Mouse (Mus musculus) midbrain, embryonic 15.5 days (tissue): ENCODE results near the gene Fanci. TPM values are rescaled to one million over a fixed set of nuclear protein-coding genes. Genes with fewer than 3 reads are reported as not detected.

Experiments used
- ATAC-seq: fragments of 200-750 bp; cut with Nextera tagmentation; replicated peaks from 2 replicates; pipeline ENCODE4 v1.8.0; 2017; ENCODE audit warnings: moderate TSS enrichment
- H3K27ac ChIP-seq: fragments of 300-500 bp; sonication (generic); 2 replicates; pipeline ENCODE4 v1.5.1; 2015; ENCODE audit warnings: mild to moderate bottlenecking, inconsistent platforms
- H3K27me3 ChIP-seq: fragments of 300-500 bp; sonication (generic); replicated peaks from 2 replicates; pipeline ENCODE4 v1.6.1; 2015; ENCODE audit warnings: inconsistent platforms
- H3K36me3 ChIP-seq: fragments of 300-500 bp; sonication (generic); replicated peaks from 2 replicates; pipeline ENCODE4 v1.6.1; 2015; ENCODE audit warnings: inconsistent platforms
- H3K4me1 ChIP-seq: fragments of 300-500 bp; sonication (generic); 2 replicates; pipeline ENCODE4 v1.6.1; 2015; ENCODE audit warnings: inconsistent platforms
- H3K4me2 ChIP-seq: fragments of 300-500 bp; sonication (generic); 2 replicates; pipeline ENCODE4 v1.6.1; 2015; ENCODE audit warnings: inconsistent platforms, mild to moderate bottlenecking, moderate library complexity
- H3K4me3 ChIP-seq: fragments of 300-500 bp; sonication (generic); 2 replicates; pipeline ENCODE4 v1.5.1; 2015; ENCODE audit warnings: mild to moderate bottlenecking, inconsistent platforms
- H3K9ac ChIP-seq: fragments of 300-500 bp; sonication (generic); 2 replicates; pipeline ENCODE4 v1.6.1; 2015; ENCODE audit warnings: mild to moderate bottlenecking, inconsistent platforms
- H3K9me3 ChIP-seq: fragments of 300-500 bp; sonication (generic); 2 replicates; pipeline ENCODE4 v1.6.1; 2016; ENCODE audit warnings: inconsistent platforms
- WGBS: fragments of 180-500 bp; shearing (Covaris S2); methylation state at CpG from one replicate; pipeline ENCODE4 v1.1.7; 2015; ENCODE audit warnings: mixed read lengths; 5-methylcytosine and 5-hydroxymethylcytosine counted together
- polyA plus RNA-seq: library from polyadenylated mRNA; unstranded; fragments of >200 nt; fragmentation: Nextera tagmentation; extraction: Ambion mirVana; gene quantifications from 2 replicates; pipeline ENCODE4 v1.2.1, GENCODE M21; 2015

The Fanci gene
- 1.9 and 2.1 TPM in 2 replicates for polyA plus RNA-seq

DNA sequence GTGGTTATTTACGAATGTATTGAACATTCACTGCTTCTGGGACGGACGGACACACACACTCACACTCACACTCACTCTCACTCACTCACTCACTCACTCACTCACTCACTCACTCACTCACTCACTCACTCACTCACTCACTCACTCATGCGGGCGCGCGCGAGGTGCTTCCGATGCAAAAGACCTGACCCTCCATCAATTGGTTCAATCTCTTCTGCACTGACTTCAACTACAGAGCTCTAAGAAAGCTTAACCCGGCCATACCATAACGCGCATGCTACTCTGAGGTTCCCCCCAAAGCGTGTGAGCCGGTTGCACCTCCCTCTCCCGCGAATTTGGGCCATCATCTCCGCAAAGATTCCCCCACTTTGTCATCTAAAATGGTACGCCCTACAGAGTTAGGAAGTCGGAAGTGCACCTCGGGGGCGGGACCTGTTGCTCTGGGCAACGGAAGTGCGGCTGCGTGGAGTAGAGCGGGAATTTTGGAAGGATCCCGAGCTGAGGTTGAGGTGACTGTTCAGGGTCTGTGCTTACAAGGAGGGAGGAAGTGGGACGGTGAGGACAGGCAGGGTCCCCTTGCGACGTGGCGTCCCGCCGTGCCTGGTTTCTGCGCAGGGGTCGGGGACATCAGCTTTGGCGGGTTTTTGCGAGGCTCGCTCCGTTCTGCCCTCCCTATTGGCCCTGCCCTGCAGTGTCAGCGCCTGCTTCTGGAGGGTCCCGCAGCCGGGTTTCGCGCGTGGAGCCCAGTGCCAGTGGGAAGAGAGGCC, at the start of gene Fanci:
Fanci (plus strand) TSS at position 47 of the 767 bp plus-strand sequence.
- H3K4me1 ChIP-seq: peaks cover 11% of the 10 kb centered on the region
- WGBS: under 1% methylated on average over 44 of the region's 44 CpGs
- peak within 1 kb of the TSS; percentile 75 for H3K9ac ChIP-seq
- no peaks in the 10 kb centered on the region for H3K27me3 ChIP-seq
- H3K36me3 ChIP-seq: no peaks in the 10 kb centered on the region
- H3K9me3 ChIP-seq: no peaks in the 10 kb centered on the region
- peak within 1 kb of the TSS; percentile 65 for H3K4me3 ChIP-seq
- H3K27ac ChIP-seq: peak within 1 kb of the TSS; percentile 90
- ATAC-seq: peak; percentile 96
- peak within 1 kb of the TSS; percentile 98 for H3K4me2 ChIP-seq

DNA sequence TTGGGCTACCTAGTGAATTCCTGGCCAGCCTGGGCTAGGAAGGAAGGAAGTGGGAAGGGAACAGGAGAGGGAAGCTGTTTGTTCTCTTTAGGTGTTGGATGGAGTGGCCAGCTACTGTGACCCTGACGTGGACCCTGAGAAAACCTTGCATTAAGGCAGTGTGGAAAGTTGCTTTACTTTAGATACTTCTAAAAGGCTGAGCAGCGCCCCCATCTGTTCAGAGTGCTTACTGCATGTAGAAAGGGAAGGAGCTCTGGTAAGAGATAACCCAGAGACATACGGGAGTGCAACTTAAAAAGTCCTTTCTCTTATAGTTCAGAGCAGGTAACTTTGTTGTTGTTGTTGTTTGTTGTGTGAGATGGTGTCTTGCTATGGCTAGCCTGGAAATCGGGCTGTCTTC, 45.8 kb upstream of the Fanci start:
- no peak for ATAC-seq
- Histone ChIP-seq H3K9me3 (no peaks in the 10 kb centered on the region), H3K9ac (no peak overlapping the region), H3K27me3 (no peaks in the 10 kb centered on the region), H3K4me2 (no peak overlapping the region), H3K36me3 (peaks cover 12% of the 10 kb centered on the region), H3K4me3 (no peak overlapping the region), H3K27ac (no peak overlapping the region), H3K4me1 (peaks cover 10% of the 10 kb centered on the region; the same call in 1 of the 2 replicates)
- 50% methylated on average over 4 of the region's 4 CpGs for WGBS

DNA sequence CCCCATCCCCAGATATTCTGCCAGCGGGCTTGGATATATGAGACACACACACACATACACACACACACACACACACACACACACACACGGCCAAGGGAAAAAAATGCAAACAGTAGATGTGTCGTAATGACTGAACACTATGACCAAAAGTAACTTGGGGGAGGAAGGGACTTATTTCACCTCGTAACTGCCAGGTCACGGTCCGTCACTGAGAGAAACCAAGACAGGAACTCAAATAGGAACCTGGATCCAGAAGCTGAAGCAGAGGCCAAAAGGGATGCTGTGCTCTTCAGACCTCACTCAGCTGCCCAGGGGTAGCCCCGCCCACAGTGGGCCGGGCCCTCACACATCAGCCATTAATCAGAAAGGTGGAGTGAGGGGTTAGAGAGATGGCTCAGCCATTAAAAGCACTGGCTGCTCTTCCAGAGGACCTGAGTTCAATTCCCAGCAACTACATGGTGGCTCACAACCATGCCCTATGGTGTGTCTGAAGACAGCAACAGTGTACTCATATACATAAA, 45.1 kb upstream of the Fanci start:
- Histone ChIP-seq H3K27ac (no peak overlapping the region), H3K4me1 (peaks cover 10% of the 10 kb centered on the region; the same call in 1 of the 2 replicates), H3K9me3 (no peaks in the 10 kb centered on the region), H3K36me3 (peaks cover 15% of the 10 kb centered on the region), H3K4me3 (no peak overlapping the region), H3K4me2 (no peak overlapping the region), H3K9ac (no peak overlapping the region), H3K27me3 (no peaks in the 10 kb centered on the region)
- no peak for ATAC-seq
- 85% methylated on average over 8 of the region's 8 CpGs for WGBS

DNA sequence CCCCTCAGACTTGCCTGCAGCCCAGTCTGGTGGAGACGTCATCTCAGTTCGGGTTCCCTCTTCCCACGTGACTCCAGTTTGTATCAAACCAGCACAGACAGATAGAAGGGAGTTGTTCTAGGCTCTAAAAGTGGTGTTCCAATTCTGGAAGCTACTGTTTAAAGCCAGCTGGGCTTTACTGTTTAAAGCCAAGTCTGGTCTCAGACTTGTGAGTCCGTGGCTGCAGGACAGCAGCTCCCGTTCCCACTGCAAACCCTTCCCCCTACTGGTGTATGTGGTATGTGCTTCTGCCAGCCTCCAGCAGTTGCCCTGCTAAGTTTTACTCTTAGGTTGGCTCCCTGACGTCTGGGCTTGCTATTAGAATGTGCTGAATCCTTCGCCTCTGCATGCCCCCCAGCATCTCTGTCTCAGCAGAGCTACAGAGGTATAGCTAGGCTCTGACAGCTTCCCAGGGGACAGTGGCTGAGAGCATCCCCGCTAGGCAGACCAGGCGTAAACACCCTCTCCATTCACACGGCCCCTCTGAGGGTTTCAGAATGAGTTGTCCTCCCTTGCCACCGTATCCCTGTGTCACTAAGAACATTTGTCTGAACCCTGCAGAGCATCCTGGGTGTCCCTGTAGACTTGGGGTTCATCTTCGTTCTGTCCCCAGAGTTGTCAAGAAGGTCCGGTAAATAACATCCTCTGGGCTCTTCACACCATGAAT, 44.5 kb upstream of the Fanci start:
- Histone ChIP-seq H3K27me3 (no peaks in the 10 kb centered on the region), H3K4me3 (no peak overlapping the region), H3K36me3 (peaks cover 15% of the 10 kb centered on the region), H3K9me3 (no peaks in the 10 kb centered on the region), H3K4me1 (peaks cover 10% of the 10 kb centered on the region; the same call in 1 of the 2 replicates), H3K27ac (no peak overlapping the region; the same call in 1 of the 2 replicates), H3K9ac (no peak overlapping the region), H3K4me2 (no peak overlapping the region)
- ATAC-seq: no peak
- 72% methylated on average over 13 of the region's 13 CpGs for WGBS

DNA sequence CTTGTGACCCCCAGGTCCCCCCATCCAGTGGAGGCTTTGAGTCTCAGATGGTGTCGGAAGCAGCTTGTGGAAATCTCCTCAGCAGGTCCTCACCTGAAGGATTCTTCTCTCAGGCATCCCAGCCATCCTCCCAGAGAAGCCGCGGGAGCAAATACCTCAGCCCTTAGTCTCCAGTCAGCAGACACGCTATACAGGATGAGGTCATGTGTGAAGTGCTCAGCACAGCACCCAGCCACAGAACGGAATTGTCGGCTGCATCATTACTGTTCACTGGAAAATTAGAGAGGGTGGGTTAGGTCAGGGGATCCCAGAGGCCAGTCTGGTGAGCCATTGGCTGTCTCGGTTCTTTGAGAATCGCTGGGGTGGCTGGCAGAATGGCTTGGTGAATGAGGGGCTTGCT, 42.9 kb upstream of the Fanci start:
- 0 out of 2 replicates have a peak, but pooled peaks cover 15% of the 10 kb centered on the region for H3K36me3 ChIP-seq
- peaks cover 10% of the 10 kb centered on the region; the same call in 1 of the 2 replicates for H3K4me1 ChIP-seq
- H3K9me3 ChIP-seq: no peaks in the 10 kb centered on the region
- 89% methylated on average over 8 of the region's 8 CpGs for WGBS
- no peak overlapping the region for H3K4me3 ChIP-seq
- H3K4me2 ChIP-seq: no peak overlapping the region
- ATAC-seq: no peak
- H3K27me3 ChIP-seq: no peaks in the 10 kb centered on the region
- no peak overlapping the region for H3K27ac ChIP-seq
- no peak overlapping the region for H3K9ac ChIP-seq

DNA sequence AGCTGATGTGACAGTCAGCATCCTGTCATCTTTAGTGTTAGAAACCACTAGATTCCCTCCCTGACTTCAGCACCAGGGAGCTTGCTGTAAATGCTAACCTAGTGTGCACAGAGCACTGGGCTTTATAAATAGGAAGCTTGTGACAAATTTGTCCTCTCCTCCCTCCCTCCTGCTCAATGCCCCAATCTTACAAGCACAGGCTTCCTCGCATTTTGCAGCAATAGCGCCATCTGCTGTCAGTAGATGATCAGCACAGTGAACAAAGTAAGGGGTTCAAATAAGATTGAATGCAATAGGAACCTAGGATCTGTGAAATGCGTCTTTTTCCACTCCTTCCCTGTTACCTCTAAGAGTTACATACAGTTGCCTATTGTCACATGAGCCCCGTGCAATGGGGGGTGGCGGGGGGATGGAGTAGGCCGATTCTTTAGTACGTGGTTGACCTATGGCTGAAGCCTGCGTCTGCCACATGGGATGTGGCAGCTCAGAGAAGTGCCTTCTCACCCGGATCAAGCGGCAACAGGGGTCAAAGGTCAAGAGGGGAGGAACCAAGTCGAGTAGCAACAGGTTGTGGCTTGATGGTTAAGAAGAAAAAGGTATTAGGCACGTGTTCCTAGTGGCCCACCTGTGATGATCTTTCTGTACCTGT, 41.9 kb upstream of the Fanci start:
- H3K9ac ChIP-seq: no peak overlapping the region
- peaks cover 10% of the 10 kb centered on the region; the same call in 1 of the 2 replicates for H3K4me1 ChIP-seq
- no peaks in the 10 kb centered on the region for H3K27me3 ChIP-seq
- H3K4me2 ChIP-seq: no peak overlapping the region
- peaks cover 23% of the 10 kb centered on the region; the same call in 1 of the 2 replicates for H3K36me3 ChIP-seq
- peak; percentile 78 for ATAC-seq
- H3K9me3 ChIP-seq: no peaks in the 10 kb centered on the region
- WGBS: 40% methylated on average over 12 of the region's 12 CpGs
- no peak overlapping the region for H3K4me3 ChIP-seq
- H3K27ac ChIP-seq: 0 out of 2 replicates have a peak overlapping the region, but pooled peaks have one; percentile 2

DNA sequence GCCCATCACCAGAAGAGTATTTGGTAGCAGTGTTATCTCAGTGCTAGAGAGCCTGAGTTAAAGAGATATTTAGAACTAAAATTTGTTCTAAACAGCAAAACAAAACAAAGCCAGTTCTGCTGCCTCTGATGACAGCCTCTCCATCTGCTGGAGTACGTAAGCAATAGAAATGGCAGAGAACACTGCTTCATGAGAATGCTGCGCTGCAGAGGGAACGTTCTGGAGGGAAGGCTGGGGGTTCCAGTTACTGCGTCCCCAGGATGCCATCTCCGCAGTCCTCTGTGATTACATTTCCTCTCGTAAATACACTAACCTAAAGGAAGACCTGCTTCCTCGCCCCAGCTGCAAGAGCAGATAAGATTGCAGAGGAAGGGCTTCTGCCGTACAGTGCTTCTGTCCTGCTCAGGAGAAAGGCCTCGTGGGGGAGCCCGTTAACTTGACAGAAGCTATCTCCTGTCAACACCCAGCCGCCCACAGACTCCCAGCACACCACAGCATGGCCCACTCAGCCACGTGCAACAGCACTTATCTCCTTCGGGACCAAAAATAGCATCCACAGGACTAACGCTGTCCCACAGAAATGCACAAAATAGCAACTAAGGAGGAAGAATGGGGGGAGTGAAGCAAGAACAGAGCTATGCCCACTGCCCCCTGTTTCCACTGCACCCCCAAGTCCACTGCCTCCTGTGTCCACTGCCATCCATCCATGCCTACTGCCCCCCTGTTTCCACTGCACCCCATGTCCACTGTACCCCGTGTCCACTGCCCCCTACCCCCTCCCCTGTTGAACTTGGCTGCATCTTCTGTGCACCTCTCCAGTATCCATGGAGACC, 33.2 kb upstream of the Fanci start:
- H3K9ac ChIP-seq: no peak overlapping the region
- no peak for ATAC-seq
- 74% methylated on average over 15 of the region's 15 CpGs for WGBS
- no peaks in the 10 kb centered on the region for H3K27me3 ChIP-seq
- H3K27ac ChIP-seq: no peak overlapping the region
- peaks cover 45% of the 10 kb centered on the region for H3K36me3 ChIP-seq
- H3K4me3 ChIP-seq: no peak overlapping the region
- no peaks in the 10 kb centered on the region for H3K9me3 ChIP-seq
- H3K4me1 ChIP-seq: 0 out of 2 replicates have a peak, but pooled peaks cover 7% of the 10 kb centered on the region
- no peak overlapping the region for H3K4me2 ChIP-seq

DNA sequence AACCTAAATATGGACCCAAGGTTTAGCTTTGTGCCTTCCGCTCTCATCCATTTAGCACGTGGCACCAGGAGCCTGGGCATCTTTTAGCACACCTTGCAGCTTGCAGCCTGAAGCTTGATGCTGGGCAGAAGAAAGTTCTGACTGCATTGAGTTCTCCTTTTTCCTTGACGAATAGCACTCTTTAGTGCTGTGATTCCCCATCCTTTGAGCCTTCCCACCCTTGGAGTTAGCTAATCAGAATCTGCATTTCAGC, 32.6 kb upstream of the Fanci start:
- peaks cover 41% of the 10 kb centered on the region for H3K36me3 ChIP-seq
- 89% methylated on average over 3 of the region's 3 CpGs for WGBS

DNA sequence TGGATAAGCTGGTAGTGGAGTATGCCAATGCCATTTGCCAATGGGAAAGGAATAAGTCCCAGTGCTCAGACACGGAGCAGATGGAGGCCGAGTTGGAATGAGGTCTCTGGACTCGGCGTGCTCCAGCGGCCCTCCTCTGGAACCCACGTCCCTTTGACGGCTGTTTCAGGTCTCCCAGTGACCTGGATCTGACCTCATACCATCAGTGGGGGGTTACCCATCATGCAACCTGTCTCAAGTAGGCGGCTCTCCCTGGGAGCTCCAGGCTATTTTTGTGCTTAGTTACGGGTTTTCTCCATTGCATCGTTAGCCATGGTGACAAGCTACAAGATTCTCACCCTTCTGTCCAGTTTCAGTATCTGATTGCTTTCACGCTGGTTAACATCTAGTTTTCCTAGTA, 31.7 kb upstream of the Fanci start:
- WGBS: 72% methylated on average over 11 of the region's 11 CpGs

More for the DNA sequence above, 32.6 kb upstream of the Fanci start:
- Histone ChIP-seq H3K9me3 (no peaks in the 10 kb centered on the region), H3K4me1 (0 out of 2 replicates have a peak, but pooled peaks cover 7% of the 10 kb centered on the region), H3K4me3 (no peak overlapping the region), H3K4me2 (no peak overlapping the region), H3K27me3 (no peaks in the 10 kb centered on the region), H3K27ac (no peak overlapping the region), H3K9ac (no peak overlapping the region)
- no peak for ATAC-seq

DNA sequence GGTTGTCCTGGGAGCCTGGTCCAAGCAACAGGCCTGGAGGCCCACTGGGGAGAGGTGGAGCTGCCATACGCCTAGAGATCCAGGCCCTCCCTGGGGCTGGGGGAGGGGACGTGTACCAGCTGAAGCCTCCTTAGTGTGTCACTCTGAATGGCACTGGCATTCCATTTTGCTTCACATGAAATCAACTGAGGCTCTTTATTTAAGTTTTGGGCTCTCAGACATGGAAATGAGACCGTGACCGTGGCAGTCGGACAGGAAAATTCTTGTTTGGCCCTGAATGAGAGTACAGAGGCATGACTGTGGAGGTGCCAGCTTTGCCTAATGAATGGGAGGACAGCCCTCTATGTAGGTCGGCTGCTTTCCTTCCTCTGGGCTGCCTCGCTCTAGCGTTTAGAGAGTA, 29.5 kb upstream of the Fanci start:
- Histone ChIP-seq H3K27ac (peak overlapping the region; percentile 59), H3K4me3 (no peak overlapping the region), H3K4me2 (no peak overlapping the region), H3K9me3 (no peaks in the 10 kb centered on the region), H3K9ac (no peak overlapping the region), H3K4me1 (0 out of 2 replicates have a peak, but pooled peaks cover 7% of the 10 kb centered on the region), H3K36me3 (peaks cover 17% of the 10 kb centered on the region; the same call in 1 of the 2 replicates), H3K27me3 (no peaks in the 10 kb centered on the region)
- 54% methylated on average over 8 of the region's 8 CpGs for WGBS
- peak; percentile 77 for ATAC-seq

More for the DNA sequence above, 31.7 kb upstream of the Fanci start:
- 0 out of 2 replicates have a peak, but pooled peaks cover 7% of the 10 kb centered on the region for H3K4me1 ChIP-seq
- no peak overlapping the region for H3K9ac ChIP-seq
- no peaks in the 10 kb centered on the region for H3K9me3 ChIP-seq
- no peak overlapping the region for H3K4me2 ChIP-seq
- no peak overlapping the region for H3K27ac ChIP-seq
- no peak overlapping the region for H3K4me3 ChIP-seq
- no peak for ATAC-seq
- peaks cover 35% of the 10 kb centered on the region for H3K36me3 ChIP-seq
- no peaks in the 10 kb centered on the region for H3K27me3 ChIP-seq

DNA sequence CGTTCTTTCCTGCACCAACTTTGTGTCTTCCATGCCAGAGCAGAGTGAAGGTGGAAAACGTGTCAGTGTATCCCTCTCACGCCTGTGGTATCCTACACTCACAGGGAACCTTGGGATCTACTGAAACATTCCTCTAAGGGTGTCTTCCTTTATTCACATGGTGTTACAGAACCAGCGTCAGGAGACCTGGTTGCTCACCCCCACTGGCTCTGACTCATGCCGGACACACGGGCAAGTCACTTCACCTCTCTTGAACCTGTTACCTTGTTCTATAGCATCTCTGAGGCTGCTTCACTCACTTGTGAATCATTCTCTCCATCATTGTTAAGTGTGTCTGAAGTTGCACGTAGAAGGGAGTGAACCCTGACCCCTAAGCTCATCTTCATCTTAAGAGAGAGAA, 28.9 kb upstream of the Fanci start:
- Histone ChIP-seq H3K4me1 (0 out of 2 replicates have a peak, but pooled peaks cover 7% of the 10 kb centered on the region), H3K4me2 (no peak overlapping the region), H3K4me3 (no peak overlapping the region), H3K36me3 (peaks cover 16% of the 10 kb centered on the region; the same call in 1 of the 2 replicates), H3K9me3 (no peaks in the 10 kb centered on the region), H3K9ac (no peak overlapping the region), H3K27ac (peak overlapping the region; percentile 59), H3K27me3 (no peaks in the 10 kb centered on the region)
- no peak for ATAC-seq
- 87% methylated on average over 7 of the region's 7 CpGs for whole genome bisulfite sequencing
